Mouse (Mus musculus): ENCODE measurements around the gene Cox17. TPM values are rescaled to one million over a fixed set of nuclear protein-coding genes. Genes with fewer than 3 reads are reported as not detected.

Gene Cox17
- polyA plus RNA-seq, 1 experiment = 653 TPM

- Histone ChIP-seq H3ac (ENCODE audit: control insufficient read depth, insufficient read length) (no peak overlapping the region), H3K79me2 (ENCODE audit: control insufficient read depth, insufficient read depth) (peaks cover 22% of the 10 kb centered on the region), H3K4me3 (no peak overlapping the region), H3K4me2 (ENCODE audit: low read depth) (peak overlapping the region; percentile 51), H3K27me3 (ENCODE audit: control insufficient read depth, insufficient read depth, insufficient read length) (no peaks in the 10 kb centered on the region), H3K36me3 (ENCODE audit: control insufficient read depth, insufficient read depth) (peaks cover 8% of the 10 kb centered on the region)
- TF ChIP-seq POLR2AphosphoS2 (IDR thresholded peaks at IDR 0.05; ENCODE audit: insufficient read length, low read depth) (no peak), MYOG (IDR thresholded peaks at IDR 0.05; ENCODE audit: control insufficient read depth in 1 of 3, insufficient read depth in 1 of 3, insufficient read length in 2 of 3, low read depth in 2 of 3) (no peak), MAX (IDR thresholded peaks at IDR 0.05; ENCODE audit: low read depth) (no peak), POLR2A (IDR thresholded peaks at IDR 0.05; ENCODE audit: insufficient read length, low read depth) (no peak), REST (IDR thresholded peaks at IDR 0.05; ENCODE audit: insufficient read depth, insufficient read length) (no peak), MYOD1 (IDR thresholded peaks at IDR 0.05; ENCODE audit: control insufficient read depth in 1 of 3, insufficient read length in 2 of 3, low read depth in 2 of 3) (no peak), TCF12 (IDR thresholded peaks at IDR 0.05; ENCODE audit: insufficient read depth, poor library complexity, severe bottlenecking) (no peak), CEBPB (IDR thresholded peaks at IDR 0.05; ENCODE audit: insufficient read depth, poor library complexity, severe bottlenecking) (no peak), TCF3 (IDR thresholded peaks at IDR 0.05; ENCODE audit: insufficient read length, low read depth) (no peak), SRF (IDR thresholded peaks at IDR 0.05; ENCODE audit: control insufficient read depth, insufficient read length, low read depth) (no peak), E2F4 (IDR thresholded peaks at IDR 0.05; ENCODE audit: insufficient read depth) (no peak), USF1 (IDR thresholded peaks at IDR 0.05; ENCODE audit: low read depth) (no peak)
Measured at GRCm38 (mm10) chr16:38344941-38345725, 1.7 kb upstream of the Cox17 start.

DNA sequence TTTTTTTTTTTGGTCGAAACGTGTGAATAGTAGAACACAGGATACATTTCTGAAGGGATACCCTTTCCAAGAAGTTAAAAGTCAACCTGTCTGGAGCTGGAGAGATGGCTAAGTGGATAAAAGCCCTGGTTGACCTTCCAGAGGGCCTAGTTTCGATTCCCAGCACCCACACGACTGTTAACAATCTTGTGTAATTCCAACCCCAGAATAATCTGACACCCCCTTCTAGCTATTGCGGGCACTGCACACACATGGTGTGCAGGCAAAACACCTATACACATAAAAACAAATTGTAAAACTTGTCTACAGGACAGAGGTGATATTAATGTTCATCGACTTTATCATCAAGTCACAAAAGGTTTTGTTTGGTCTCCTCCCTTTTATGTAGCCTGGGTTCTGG, 797 bp downstream of the Cox17 start:
- Histone ChIP-seq H3ac (ENCODE audit: control insufficient read depth, insufficient read length) (peak overlapping the region; percentile 47), H3K4me2 (ENCODE audit: low read depth) (peak overlapping the region; percentile 89), H3K27me3 (ENCODE audit: control insufficient read depth, insufficient read depth, insufficient read length) (no peaks in the 10 kb centered on the region), H3K79me2 (ENCODE audit: control insufficient read depth, insufficient read depth) (peaks cover 22% of the 10 kb centered on the region), H3K4me3 (peak overlapping the region; percentile 71), H3K36me3 (ENCODE audit: control insufficient read depth, insufficient read depth) (peaks cover 20% of the 10 kb centered on the region)
- TF ChIP-seq USF1 (IDR thresholded peaks at IDR 0.05; ENCODE audit: low read depth) = no peak
- TF ChIP-seq MYOG (IDR thresholded peaks at IDR 0.05; ENCODE audit: control insufficient read depth in 1 of 3, insufficient read depth in 1 of 3, insufficient read length in 2 of 3, low read depth in 2 of 3) = no peak
- no peak for TF ChIP-seq E2F4 (IDR thresholded peaks at IDR 0.05; ENCODE audit: insufficient read depth)
- TF ChIP-seq TCF3 (IDR thresholded peaks at IDR 0.05; ENCODE audit: insufficient read length, low read depth) = no peak
- TF ChIP-seq MYOD1 (IDR thresholded peaks at IDR 0.05; ENCODE audit: control insufficient read depth in 1 of 3, insufficient read length in 2 of 3, low read depth in 2 of 3) = no peak
- no peak for TF ChIP-seq TCF12 (IDR thresholded peaks at IDR 0.05; ENCODE audit: insufficient read depth, poor library complexity, severe bottlenecking)
- no peak for TF ChIP-seq MAX (IDR thresholded peaks at IDR 0.05; ENCODE audit: low read depth)
- TF ChIP-seq POLR2A (IDR thresholded peaks at IDR 0.05; ENCODE audit: insufficient read length, low read depth) = no peak
- TF ChIP-seq CEBPB (IDR thresholded peaks at IDR 0.05; ENCODE audit: insufficient read depth, poor library complexity, severe bottlenecking) = no peak
- TF ChIP-seq SRF (IDR thresholded peaks at IDR 0.05; ENCODE audit: control insufficient read depth, insufficient read length, low read depth) = no peak
- no peak for TF ChIP-seq REST (IDR thresholded peaks at IDR 0.05; ENCODE audit: insufficient read depth, insufficient read length)

DNA sequence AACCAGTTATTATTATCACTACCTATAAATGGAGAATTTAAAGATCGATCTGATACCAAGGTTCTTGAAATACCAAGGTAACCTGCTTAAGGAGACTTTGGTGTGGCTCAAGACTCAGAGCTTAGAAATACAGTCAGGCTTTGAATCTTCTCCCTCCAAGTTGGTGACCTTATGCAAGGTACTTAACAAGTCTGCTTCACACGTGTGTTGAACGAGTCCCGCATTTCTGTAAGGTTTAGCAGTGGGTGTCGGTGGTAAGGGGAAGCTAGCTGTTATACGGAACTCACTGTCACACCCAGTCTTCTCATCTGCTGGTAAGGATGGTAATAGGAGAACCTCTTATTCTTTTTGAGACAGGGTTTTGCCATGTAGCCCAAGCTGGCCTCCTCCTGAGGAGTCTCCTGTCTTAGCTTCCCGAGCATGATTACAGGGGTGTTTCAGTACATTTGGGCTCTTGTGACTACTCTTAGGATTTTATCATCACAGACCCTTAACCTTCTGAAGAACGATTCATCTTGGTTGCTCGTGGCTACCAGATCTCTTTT, 1.5 kb downstream of the Cox17 start:
- peaks cover 22% of the 10 kb centered on the region for H3K79me2 ChIP-seq (ENCODE audit: control insufficient read depth, insufficient read depth)
- H3K4me2 ChIP-seq (ENCODE audit: low read depth) = peak overlapping the region; percentile 89
- H3K27me3 ChIP-seq (ENCODE audit: control insufficient read depth, insufficient read depth, insufficient read length) = no peaks in the 10 kb centered on the region
- TF ChIP-seq POLR2A (IDR thresholded peaks at IDR 0.05; ENCODE audit: insufficient read length, low read depth) (no peak), TCF3 (IDR thresholded peaks at IDR 0.05; ENCODE audit: insufficient read length, low read depth) (no peak), MAX (IDR thresholded peaks at IDR 0.05; ENCODE audit: low read depth) (no peak), REST (IDR thresholded peaks at IDR 0.05; ENCODE audit: insufficient read depth, insufficient read length) (no peak), CEBPB (IDR thresholded peaks at IDR 0.05; ENCODE audit: insufficient read depth, poor library complexity, severe bottlenecking) (no peak), POLR2AphosphoS2 (IDR thresholded peaks at IDR 0.05; ENCODE audit: insufficient read length, low read depth) (peak; percentile 34), USF1 (IDR thresholded peaks at IDR 0.05; ENCODE audit: low read depth) (no peak)
- H3ac ChIP-seq (ENCODE audit: control insufficient read depth, insufficient read length) = no peak overlapping the region
- peak overlapping the region; percentile 71 for H3K4me3 ChIP-seq
- peaks cover 20% of the 10 kb centered on the region for H3K36me3 ChIP-seq (ENCODE audit: control insufficient read depth, insufficient read depth)

DNA sequence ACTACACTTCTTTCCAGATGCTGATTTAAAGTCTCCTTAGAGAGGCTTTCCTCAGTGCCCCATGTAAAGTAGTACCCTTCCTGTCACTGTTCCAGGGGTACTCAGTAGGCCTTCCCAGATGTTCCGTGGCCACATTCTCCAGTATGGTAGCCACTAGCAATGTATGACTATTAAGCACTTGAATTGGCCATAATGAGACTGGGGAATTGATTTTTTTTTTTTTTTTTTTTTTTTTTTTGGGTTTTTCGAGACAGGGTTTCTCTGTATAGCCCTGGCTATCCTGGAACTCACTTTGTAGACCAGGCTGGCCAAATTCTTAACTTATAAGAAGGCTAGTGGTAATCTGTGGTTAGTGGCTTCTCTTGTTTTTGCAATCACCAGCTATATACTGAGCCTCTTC, 3.1 kb downstream of the Cox17 start:
- Histone ChIP-seq H3K4me2 (ENCODE audit: low read depth) (no peak overlapping the region), H3K79me2 (ENCODE audit: control insufficient read depth, insufficient read depth) (peaks cover 22% of the 10 kb centered on the region), H3K27me3 (ENCODE audit: control insufficient read depth, insufficient read depth, insufficient read length) (no peaks in the 10 kb centered on the region), H3K36me3 (ENCODE audit: control insufficient read depth, insufficient read depth) (peaks cover 29% of the 10 kb centered on the region), H3K4me3 (no peak overlapping the region), H3ac (ENCODE audit: control insufficient read depth, insufficient read length) (no peak overlapping the region)
- TF ChIP-seq REST (IDR thresholded peaks at IDR 0.05; ENCODE audit: insufficient read depth, insufficient read length) (no peak), CEBPB (IDR thresholded peaks at IDR 0.05; ENCODE audit: insufficient read depth, poor library complexity, severe bottlenecking) (no peak), MYOG (IDR thresholded peaks at IDR 0.05; ENCODE audit: control insufficient read depth in 1 of 3, insufficient read depth in 1 of 3, insufficient read length in 2 of 3, low read depth in 2 of 3) (no peak), POLR2AphosphoS2 (IDR thresholded peaks at IDR 0.05; ENCODE audit: insufficient read length, low read depth) (no peak), E2F4 (IDR thresholded peaks at IDR 0.05; ENCODE audit: insufficient read depth) (no peak), MYOD1 (IDR thresholded peaks at IDR 0.05; ENCODE audit: control insufficient read depth in 1 of 3, insufficient read length in 2 of 3, low read depth in 2 of 3) (no peak), SRF (IDR thresholded peaks at IDR 0.05; ENCODE audit: control insufficient read depth, insufficient read length, low read depth) (no peak), TCF3 (IDR thresholded peaks at IDR 0.05; ENCODE audit: insufficient read length, low read depth) (no peak)
